Mouse (Mus musculus) gastrocnemius, adult 2 months (tissue): Measurements from ENCODE around the gene Cpne4. TPM values are rescaled to one million over a fixed set of nuclear protein-coding genes. Genes with fewer than 3 reads are reported as not detected.
A peak's percentile ranks its signal among the peaks of the same experiment; 100 is the strongest.

ENCODE experiments used
- DNase-seq: peaks from one replicate; pipeline ENCODE4 v3.0.0; 2022
- H3K27ac ChIP-seq: fragments of 200-600 bp; 2 replicates; pipeline ENCODE4 v1.8.1; 2022; ENCODE audit warnings: mild to moderate bottlenecking
- H3K4me3 ChIP-seq: fragments of 200-600 bp; 2 replicates; pipeline ENCODE4 v1.8.1; 2022; ENCODE audit warnings: mild to moderate bottlenecking, moderate library complexity
- CTCF ChIP-seq: fragments of 200-600 bp; IDR thresholded peaks from 2 replicates; pipeline ENCODE4 v1.8.1; 2022; ENCODE audit warnings: antibody characterized with exemption, mild to moderate bottlenecking, moderate library complexity
- intact Hi-C: fragments of 180-260 bp; cut with DNase I; formaldehyde crosslinking; loops from one replicate; pipeline ENCODE4 v1.15.1; 2025
- total RNA-seq, 2 experiments: library from RNA; stranded (reverse); gene quantifications; 2 replicates each; pipeline ENCODE4 v1.2.3; 2021

The Cpne4 gene
- total RNA-seq, 2 experiments from 2014 or later = not detected

DNA sequence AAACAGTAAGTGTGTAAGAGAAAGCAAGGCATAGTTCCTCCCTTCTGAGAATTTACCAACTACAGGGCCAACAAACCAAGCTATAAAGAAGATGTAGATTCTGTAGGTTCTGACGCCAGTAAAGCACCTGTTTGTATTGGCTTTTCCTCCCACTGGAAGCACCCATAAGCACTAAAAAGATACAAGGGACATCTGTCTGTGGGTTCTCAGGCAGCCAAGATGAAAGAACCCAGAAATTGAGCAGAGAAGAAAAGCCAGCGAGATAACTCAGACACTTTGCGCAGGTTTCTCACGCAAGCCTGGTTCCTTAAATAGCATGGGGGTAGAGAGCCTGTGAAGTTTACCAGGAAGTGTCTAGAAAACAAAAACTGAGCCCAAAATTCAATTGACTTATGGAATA lies 374.1 kb downstream of the Cpne4 start:
- no peak for DNase-seq
- no peak overlapping the region for H3K27ac ChIP-seq
- TF ChIP-seq CTCF = no peak
- H3K4me3 ChIP-seq = no peak overlapping the region
- intact Hi-C loops = no loop called here

- TF ChIP-seq CTCF = no peak
- Histone ChIP-seq H3K4me3 (no peak overlapping the region), H3K27ac (no peak overlapping the region)
- no peak for DNase-seq
- intact Hi-C loops = no loop called here
Observed at GRCm38 (mm10) chr9:104922051-104922450, 375.0 kb downstream of the Cpne4 start.

GRCm38 (mm10) chr9:104928806-104929205 lies 381.7 kb downstream of the Cpne4 start:
- no peak for TF ChIP-seq CTCF
- intact Hi-C loops = no loop called here
- DNase-seq = no peak
- no peak overlapping the region for H3K4me3 ChIP-seq
- H3K27ac ChIP-seq = no peak overlapping the region

DNA sequence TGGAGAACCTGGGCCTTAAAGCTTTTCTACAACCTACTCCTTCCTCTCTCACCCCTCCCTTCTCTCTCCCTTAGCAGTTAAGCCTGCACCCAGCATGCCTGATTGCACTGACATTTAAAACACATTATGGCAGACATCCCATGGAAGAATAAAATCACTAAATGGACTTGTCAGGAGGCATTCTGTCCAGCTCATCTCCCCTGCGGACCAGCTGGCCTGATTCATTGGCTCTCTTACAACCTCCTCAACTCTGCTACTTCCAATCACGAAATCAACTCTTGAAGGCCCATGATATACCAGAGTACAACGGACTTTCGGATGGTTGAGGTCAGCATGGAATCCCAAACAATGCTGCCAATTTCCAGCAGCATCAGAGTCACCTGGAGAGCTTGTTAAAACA lies 393.3 kb downstream of the Cpne4 start:
- no peak overlapping the region for H3K27ac ChIP-seq
- H3K4me3 ChIP-seq = no peak overlapping the region
- intact Hi-C loops = no loop called here
- TF ChIP-seq CTCF = no peak
- peak; percentile 19 for DNase-seq

DNA sequence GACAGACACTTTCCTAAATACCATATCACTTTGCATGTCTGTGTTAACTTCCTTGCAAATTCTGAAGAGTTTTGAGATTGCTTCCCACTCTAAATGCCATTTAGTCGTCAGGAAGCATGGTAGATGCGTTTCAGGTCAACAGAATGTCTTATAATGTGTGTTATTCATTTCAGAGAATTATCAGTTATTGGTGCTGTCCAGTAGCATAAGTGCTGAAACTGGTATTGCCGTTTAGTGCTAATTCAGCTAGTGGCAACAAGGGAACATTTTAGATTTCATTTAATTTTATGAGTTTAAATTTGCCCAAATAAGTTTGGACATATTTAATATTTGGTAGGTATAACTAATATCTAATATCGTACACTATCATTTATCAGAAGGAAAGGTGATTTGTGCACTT lies 403.5 kb downstream of the Cpne4 start:
- no peak for DNase-seq
- intact Hi-C loops = no loop called here

GRCm38 (mm10) chr9:104952176-104952575 lies 405.1 kb downstream of the Cpne4 start:
- Histone ChIP-seq H3K27ac (no peak overlapping the region), H3K4me3 (no peak overlapping the region)
- TF ChIP-seq CTCF = no peak
- intact Hi-C loops = no loop called here
- DNase-seq = no peak

More for the DNA sequence above, 403.5 kb downstream of the Cpne4 start:
- Histone ChIP-seq H3K27ac (no peak overlapping the region), H3K4me3 (no peak overlapping the region)
- no peak for TF ChIP-seq CTCF

- Histone ChIP-seq H3K27ac (no peak overlapping the region), H3K4me3 (no peak overlapping the region)
- no peak for TF ChIP-seq CTCF
- intact Hi-C loops = no loop called here
- DNase-seq = no peak
Observed at GRCm38 (mm10) chr9:104972828-104973227, 425.7 kb downstream of the Cpne4 start.

- H3K27ac ChIP-seq = no peak overlapping the region
- DNase-seq = no peak
- no peak overlapping the region for H3K4me3 ChIP-seq
- no peak for TF ChIP-seq CTCF
- intact Hi-C loops = no loop called here
Observed at GRCm38 (mm10) chr9:104981934-104982548, 435.0 kb downstream of the Cpne4 start.

DNA sequence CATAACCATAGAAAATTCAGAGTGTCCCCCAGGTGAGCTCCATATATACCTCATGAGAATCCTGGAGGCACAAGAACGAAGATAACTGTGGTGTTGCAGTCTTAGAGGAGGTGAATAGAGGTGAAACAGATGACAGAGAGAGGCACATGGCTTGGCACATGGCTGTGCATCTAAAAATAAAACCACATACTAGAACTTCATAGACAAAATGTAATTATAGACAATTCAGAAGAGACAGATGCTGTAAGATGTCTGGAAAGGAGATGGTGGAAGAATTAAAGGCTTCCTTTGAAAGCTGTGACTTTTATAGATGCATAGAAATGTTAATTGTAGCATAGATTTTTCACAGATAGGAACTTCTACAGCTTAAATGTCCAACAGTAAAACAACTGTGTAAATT lies 451.1 kb downstream of the Cpne4 start:
- intact Hi-C loops = no loop called here
- no peak overlapping the region for H3K27ac ChIP-seq
- TF ChIP-seq CTCF = no peak
- DNase-seq = no peak
- H3K4me3 ChIP-seq = no peak overlapping the region

- Histone ChIP-seq H3K27ac (no peak overlapping the region), H3K4me3 (no peak overlapping the region)
- no peak for DNase-seq
- intact Hi-C loops = no loop called here
- no peak for TF ChIP-seq CTCF
Observed at GRCm38 (mm10) chr9:105010721-105011120, 463.6 kb downstream of the Cpne4 start.

GRCm38 (mm10) chr9:105018186-105018585 lies 471.1 kb downstream of the Cpne4 start:
- TF ChIP-seq CTCF = no peak
- DNase-seq = no peak
- Histone ChIP-seq H3K27ac (no peak overlapping the region), H3K4me3 (no peak overlapping the region)
- intact Hi-C loops = no loop called here

- intact Hi-C loops = no loop called here
- H3K4me3 ChIP-seq = no peak overlapping the region
- TF ChIP-seq CTCF = no peak
- no peak overlapping the region for H3K27ac ChIP-seq
- DNase-seq = no peak
Observed at GRCm38 (mm10) chr9:105028311-105028710, 481.2 kb downstream of the Cpne4 start.

GRCm38 (mm10) chr9:105032572-105032971 lies 485.5 kb downstream of the Cpne4 start:
- H3K4me3 ChIP-seq = no peak overlapping the region
- intact Hi-C loops = no loop called here
- H3K27ac ChIP-seq = no peak overlapping the region
- no peak for DNase-seq
- TF ChIP-seq CTCF = no peak

DNA sequence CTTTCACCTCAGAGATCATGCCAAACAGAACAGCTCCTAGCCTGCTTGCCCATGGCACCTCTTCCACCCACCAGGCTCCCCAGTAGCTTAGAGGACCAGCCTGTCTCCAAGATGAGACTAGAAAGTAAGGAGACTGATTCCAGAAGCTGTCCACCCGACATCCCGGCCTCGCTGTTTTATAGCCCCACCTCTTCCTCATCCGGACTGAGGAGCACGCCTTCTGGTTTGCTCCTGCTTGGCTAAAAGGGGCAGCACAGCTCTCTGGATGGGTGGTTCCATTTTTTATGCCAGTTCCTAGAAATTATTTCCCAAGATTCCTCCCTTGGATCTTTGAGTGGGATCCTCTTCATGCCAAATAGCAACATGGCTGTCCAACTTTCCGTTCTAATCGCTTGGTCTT lies 486.6 kb downstream of the Cpne4 start:
- H3K4me3 ChIP-seq = no peak overlapping the region
- DNase-seq = no peak
- intact Hi-C loops = no loop called here
- no peak overlapping the region for H3K27ac ChIP-seq
- no peak for TF ChIP-seq CTCF

DNA sequence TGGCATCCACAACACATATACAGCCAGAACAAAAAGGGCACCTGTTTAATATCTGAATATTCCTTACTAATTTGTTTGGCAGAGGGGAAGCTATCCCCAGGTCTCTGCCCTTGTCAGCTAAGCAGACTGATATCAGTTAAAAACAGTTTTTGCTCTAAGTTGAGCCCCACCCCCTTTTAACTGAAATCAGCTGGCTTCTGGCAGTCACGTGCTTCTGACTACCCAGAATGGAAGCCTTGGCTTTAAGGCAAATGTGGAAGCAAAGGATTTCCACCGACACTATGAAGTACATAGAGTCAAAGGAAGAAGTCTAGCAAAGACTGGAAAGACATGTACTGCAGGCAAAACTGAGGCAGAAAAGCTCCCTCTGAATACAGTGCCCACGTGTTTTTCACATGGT lies 490.8 kb downstream of the Cpne4 start:
- H3K27ac ChIP-seq = no peak overlapping the region
- intact Hi-C loops = no loop called here
- no peak overlapping the region for H3K4me3 ChIP-seq
- DNase-seq = no peak
- no peak for TF ChIP-seq CTCF
